Mouse (Mus musculus) heart, postnatal 10 days (tissue): ENCODE results near the gene Nt5dc2. TPM values are rescaled to one million over a fixed set of nuclear protein-coding genes. Genes with fewer than 3 reads are reported as not detected.

Experiments used
- DNase-seq, 2 experiments: peaks; one replicate each; pipeline ENCODE4 v3.0.0; 2021
- intact Hi-C: fragments of 180-260 bp; cut with DNase I; formaldehyde crosslinking; loops from one replicate; pipeline ENCODE4 v1.15.1; 2025
- total RNA-seq, 2 experiments: library from RNA; stranded (reverse); gene quantifications; 2 replicates each; pipeline ENCODE4 v1.2.3; 2021

The Nt5dc2 gene
- total RNA-seq, 2 experiments from 2014 or later: 53.1 to 57.7 TPM

DNA sequence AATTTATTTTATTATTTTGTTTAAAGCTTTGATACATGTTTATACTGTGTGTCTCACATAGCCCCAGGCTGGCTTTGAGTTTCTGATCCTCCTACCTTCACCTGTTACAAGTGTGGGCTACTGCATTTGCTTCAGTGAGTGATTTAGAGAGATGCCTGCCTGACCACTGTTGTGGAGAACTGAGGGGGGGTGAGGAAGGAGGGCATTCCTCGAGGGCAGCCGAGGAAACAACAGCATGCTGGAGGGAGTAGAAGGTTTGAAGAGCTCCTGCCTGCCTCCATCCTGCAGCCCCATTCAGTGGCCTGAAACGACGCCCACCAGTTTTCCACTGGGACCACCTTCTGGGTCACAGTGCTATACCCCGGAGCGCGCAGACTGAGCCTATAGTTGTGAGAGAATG lies 34.6 kb downstream of the Nt5dc2 start:
- intact Hi-C loops: loop anchor here (2.0 kb wide), 1 partner anchor 21 kb away; no protein-coding TSS in a partner anchor
- no peak for DNase-seq

DNA sequence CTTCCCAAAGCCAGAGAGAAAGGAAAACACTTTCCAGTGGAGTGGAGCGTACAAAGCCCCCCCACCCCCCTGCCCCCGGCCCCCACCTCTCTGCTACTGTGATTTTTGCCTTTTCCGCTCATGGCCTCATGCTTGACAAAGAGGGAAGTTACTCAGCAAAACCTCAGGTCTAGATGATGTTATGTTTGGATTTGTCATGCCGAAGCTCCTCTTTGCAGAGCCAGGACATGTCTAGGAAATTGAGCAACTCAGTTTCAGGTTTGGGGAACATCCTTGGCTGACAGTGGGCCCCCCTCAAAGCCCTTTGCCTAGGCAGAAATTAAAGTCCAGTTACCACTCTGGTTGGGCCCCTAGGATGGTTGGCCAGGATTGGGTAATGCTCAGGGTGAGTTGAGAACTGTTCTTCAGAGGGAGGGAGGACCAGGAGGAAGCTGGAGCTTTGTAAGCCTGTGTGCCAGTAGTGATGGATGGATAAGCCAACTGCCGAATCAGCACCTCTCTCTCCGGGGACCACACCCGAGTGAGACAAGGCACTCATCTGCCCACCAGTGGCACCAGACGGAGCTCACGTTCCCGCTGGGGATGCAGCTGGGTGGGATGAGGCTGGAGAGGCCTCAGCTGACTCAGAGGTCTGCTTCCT lies 35.3 kb downstream of the Nt5dc2 start:
- intact Hi-C loops: loop anchor here (2.0 kb wide), 1 partner anchor 21 kb away; no protein-coding TSS in a partner anchor
- peak; percentile 38 to 43 for DNase-seq

DNA sequence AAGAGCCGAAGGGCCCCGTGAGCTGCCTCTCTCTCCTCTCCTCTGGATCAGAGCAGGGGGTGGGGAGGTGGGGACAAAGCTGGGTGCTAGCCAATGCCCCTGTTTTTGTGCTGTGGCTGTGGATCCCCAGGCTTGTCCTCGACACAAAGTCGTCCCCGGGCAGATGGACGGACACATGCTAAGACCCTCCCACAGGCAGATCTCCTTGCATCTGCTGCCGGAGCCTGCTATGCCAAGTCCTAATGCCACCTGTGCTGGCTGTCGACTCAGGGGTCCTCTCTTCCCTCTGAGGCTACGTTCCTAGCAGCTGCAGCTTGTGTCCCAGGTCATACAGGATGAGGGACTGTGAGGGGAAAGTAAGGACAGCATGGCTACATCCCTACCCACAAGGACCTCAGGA lies 36.0 kb downstream of the Nt5dc2 start:
- intact Hi-C loops: no loop called here
- DNase-seq: no peak

DNA sequence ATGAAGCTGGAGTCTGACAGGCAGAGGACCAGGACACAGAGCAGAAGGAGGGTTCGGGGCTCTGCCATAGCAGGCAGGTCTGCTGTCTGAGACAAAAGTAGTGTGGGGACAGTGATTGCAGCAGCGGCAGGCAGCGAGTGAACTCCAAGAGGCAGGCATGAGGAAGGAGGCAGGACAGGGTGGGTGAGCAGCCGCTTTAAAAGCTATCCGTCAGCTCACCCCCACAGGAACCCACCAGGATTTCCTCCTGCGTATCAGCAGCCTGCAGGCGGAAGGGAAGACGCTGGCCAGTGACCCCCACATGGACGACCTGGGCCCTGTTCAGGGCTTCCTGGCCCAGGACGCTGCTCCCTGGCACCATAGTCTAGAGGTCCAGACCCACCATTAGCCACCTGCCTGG lies 37.6 kb downstream of the Nt5dc2 start, which contains the start of gene Stab1:
Gene Stab1, minus strand, starts transcription at position 217 of the 400 bp plus-strand sequence.
- peak; percentile 67 to 68 for DNase-seq
- intact Hi-C loops: no loop called here

DNA sequence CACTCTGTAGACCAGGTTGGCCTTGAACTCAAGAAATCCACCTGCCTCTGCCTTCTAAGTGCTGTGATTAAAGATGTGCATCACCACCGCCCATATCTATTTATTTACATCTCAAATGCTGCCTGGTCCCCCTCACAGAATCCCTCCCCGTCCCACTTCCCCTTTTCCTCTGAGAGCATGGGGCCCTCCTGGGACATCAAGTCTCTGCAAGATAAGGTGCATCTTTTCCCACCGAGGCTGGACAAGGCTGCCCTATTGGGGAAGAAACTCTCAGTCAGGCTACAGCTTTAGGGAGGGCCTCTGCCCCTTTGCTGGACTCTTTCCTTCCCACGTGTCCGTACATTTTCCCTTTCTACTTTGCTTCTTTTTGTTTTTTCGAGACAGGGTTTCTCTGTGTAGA lies 38.7 kb downstream of the Nt5dc2 start:
- no peak for DNase-seq
- intact Hi-C loops: no loop called here

DNA sequence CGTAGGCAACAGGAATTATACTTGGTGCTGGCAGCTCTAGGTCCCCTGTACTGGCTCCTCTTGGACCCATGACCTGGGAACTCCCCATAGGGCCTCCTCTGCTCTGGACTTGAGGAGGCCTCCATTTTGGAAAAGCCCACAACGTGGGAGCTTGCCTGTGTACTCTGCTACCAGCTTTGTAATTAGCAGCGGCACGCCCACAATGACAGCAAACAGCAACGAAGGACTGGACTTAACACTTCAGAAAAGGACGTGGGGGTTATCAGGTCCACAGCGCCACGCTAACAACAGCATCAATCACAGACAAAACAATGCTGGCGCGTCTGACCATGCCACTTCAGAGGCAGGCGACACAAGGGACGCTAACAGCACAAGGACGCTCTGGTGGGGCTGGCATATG lies 40.1 kb downstream of the Nt5dc2 start:
- intact Hi-C loops: no loop called here
- no peak for DNase-seq

DNA sequence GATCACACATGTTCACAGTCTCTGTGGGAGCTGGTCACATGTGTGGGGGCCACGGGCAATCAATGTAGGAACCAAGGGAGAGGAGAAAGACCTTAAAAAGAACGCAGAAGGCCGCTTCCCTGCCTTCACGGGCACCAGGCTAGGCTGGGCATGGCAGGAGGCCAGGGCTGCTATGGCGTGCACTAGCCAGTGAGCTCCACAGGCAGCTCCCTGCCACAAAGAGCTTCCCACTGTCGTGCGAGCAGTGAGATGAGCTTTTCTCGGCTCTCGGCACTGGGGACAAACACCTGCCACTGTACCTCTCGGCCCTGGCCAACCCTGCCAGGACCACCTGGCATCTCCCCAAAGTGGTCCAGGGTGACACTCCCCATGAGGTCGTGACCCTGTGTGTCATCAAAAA lies 40.5 kb downstream of the Nt5dc2 start:
- no peak for DNase-seq
- intact Hi-C loops: no loop called here

DNA sequence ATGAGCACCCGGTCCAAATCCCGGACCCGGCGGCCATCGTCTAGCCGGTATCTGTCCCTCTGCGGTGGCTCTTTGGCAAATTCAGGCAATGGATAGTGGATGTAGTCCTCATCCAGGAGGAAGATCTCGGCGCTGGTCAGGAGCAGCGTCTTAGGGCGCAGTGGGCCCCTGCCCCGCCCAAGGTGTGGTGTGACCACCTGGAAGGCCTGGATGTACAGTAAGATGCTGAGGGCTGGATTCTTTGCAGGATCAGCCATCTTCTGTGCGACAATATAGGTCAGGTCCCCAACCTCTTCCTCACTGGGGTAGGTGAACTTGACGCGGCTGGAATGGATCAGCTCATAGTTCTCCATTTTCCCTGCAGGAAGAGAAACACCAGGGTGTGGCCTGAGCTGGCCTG lies 41.0 kb downstream of the Nt5dc2 start:
- intact Hi-C loops: no loop called here
- no peak for DNase-seq

DNA sequence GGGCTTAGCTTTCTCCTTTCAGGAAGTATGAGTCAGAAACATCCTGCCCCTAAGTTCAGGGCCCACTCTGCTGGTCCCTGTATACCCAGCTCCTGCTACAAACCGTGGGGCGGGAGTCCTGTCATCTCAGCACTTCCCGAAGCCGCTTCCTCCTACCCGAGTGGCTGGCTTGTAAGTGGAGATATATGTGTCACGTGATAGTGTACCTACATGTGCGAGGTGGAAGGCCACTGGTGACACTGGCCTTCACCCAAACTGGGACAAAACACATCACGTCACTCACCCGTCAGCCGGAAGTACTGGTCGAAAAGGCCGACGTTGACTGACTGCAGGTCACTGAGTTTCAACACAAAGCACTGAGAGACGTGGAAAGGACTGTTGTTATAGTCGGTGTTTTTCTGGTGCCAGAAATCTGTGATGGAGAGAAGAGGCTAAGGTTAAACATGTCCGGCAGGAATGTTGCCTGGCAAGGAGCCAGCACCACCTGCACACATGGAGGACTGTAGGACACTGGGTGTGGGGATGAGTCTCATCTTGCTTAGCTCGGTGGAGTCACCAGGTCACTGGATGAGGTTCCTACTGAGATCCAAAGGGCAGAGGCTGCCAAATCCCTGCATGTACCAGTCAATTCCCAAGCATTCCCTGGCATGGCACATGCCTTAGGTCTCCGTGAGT lies 42.1 kb downstream of the Nt5dc2 start:
- intact Hi-C loops: no loop called here
- no peak for DNase-seq

DNA sequence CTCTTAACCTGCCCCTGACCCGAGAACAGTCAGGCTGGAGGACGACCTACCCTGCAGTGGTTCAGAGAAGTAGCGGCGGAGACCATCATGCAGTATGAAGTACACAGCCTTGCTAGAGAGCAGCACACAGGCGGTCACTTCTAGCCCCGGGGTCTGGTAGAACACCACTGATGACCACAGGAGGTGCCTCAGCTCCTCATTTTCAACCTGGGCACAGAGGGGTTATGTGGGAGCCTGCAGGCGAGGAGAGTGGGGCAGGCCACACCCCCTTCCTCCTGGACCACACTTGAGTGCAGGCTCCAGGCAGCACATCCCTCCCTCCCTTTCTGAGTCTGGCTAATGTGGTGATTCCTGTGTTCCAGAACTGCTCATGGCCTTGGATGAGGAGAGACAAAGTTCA lies 42.7 kb downstream of the Nt5dc2 start:
- intact Hi-C loops: no loop called here
- DNase-seq: no peak

DNA sequence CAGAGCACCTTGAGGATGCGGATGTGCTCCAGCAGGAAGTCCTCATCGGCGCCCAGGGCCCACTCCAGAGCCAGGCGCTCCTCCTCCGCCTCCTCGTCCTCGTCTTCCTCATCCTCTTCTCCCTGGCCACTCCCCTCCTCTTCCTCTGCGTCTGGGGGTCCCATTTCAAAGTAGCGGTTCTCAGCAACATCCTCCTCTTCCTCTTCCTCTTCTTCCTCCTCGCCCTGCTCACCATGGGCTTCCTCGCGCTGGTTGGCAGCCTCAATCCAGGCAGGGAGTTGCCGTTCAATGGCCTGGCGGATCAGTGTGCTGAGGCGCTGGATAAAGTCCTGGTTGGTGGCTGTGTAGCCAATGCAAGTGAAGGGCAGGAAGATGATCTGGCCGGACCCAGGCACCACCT lies 46.4 kb downstream of the Nt5dc2 start:
- no peak for DNase-seq
- intact Hi-C loops: no loop called here

DNA sequence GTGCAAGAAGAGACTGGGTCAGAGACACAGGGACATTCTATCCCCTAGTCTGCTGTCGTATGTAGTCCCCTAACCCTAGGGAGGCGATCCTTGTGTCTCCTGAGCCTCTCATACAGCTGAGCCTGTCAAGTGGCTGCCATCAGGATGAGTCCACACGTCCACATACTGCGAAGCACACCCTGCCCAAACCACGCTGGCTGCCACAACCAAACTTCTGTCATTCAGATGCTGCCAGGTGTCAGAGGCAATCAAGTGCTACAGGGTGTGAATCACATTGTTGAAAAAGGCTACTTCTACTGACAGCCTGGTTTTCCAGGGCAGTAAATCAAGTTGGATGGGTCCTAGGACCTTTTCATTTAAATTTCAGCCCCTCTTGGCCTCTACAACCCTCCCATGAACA lies 46.9 kb downstream of the Nt5dc2 start:
- no peak for DNase-seq
- intact Hi-C loops: no loop called here

DNA sequence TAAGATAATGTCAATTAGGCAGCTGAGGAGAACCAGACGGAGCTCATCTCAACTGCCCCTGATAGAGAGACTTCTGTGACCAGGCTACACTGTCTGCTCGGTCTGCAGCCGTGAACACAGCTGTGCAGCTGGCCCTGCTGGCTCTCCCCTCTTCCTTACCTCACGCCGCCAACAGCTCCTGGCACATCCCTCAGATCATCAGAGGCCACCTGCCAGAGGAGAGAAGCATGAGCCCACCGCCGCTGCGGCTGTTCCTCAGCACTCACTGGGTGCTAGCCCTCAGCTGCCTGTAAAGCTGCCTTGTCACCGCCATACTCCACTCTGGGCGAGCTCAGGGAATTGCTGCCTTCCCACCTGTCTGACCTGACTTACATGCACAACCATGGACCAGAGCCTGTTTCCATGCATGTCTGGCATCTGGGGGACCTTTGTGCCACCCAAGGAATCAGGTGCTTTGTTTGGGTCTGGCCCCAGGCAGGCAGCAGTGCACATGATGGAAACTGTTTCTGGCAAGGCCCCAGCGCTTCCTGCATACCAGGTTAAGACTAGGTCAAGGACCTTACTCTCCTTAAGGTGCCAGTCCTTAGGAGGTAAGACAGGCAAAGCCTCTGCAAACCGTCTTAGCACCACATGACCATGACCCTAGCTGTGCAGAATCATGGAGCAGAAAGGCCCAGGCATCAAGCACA lies 49.0 kb downstream of the Nt5dc2 start:
- intact Hi-C loops: no loop called here
- peak in 1 of 2 experiments; percentile 51 for DNase-seq

DNA sequence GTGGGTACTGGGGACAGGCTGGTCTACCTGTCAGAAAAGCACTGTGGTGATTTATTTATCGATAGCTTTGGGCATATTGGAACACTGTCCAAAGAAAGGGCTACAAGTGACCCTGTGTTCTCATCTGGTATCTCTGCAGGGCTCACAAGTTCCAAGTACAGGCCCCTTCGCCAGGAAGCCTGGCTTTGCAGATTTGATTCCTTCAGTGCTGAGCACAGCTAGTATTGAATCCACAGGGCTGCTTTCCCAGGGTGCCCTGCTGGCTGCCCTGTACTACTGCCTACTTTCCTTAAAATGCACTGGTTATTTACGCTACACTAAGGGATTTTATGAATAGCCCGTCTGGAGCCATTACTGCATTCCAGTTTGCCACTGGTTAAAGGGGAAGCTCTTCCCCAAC lies 50.7 kb downstream of the Nt5dc2 start:
- intact Hi-C loops: no loop called here
- DNase-seq: no peak

DNA sequence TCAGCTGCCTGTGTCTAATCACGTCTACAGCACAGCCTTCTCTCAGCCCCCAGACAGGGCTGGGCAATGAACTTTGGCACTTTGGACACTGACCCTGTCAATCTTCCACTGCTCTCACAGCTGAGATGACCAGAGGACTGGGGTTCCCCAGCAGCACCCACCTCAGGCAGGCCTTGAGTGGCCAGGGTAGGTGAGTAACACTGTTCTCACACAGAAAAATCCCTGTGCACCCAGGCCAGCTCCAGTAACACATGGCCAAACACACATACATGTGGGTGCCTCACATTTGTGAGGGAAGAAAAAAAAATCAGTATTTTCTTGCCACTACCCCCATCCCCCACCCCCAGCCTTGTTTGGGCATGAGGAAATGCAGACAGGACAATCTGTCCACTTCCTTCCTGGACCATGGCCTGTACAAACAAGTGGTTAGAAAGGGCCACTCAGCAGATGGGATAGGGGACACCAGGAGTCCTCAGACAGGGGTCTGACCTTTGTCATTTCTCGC lies 52.0 kb downstream of the Nt5dc2 start:
- intact Hi-C loops: no loop called here
- DNase-seq: no peak

DNA sequence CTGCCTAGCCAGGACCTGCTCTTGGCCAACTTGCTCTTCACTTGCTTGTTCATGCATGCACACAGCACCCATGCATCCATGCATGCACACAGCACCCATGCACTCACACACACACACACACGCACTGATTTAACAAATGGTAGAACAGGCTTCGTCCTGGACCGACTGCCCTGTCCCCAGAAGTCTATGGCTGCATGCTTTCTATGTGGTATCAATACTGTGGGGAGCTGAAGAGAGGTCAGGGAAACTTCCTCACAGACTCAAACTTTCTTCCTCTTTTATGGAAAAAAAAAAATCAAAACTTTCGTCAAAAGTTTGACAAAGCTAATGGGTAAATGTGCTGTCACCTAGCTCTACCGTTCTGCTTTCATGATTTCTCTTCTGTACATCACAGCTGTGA lies 52.7 kb downstream of the Nt5dc2 start:
- intact Hi-C loops: no loop called here
- no peak for DNase-seq

DNA sequence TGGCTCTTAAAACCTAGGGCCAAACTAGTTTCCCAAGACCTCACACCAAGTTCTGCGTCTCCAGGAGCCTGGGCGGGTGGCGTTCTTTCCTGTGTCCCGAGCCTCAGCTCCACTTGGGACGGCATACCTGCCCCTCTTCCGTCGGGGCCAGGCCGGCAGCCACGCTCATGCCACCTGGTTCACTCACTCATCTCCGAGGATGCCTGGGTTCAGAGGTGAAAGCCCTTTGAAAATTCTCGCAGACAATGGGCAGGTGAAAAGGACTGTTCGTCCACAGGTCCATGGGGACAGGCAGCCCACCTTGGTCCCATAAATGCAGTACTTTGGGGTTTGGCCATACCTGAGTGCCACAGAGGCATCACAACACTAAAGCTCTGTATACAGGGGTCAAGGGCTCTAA lies 53.3 kb downstream of the Nt5dc2 start:
- DNase-seq: no peak
- intact Hi-C loops: no loop called here

DNA sequence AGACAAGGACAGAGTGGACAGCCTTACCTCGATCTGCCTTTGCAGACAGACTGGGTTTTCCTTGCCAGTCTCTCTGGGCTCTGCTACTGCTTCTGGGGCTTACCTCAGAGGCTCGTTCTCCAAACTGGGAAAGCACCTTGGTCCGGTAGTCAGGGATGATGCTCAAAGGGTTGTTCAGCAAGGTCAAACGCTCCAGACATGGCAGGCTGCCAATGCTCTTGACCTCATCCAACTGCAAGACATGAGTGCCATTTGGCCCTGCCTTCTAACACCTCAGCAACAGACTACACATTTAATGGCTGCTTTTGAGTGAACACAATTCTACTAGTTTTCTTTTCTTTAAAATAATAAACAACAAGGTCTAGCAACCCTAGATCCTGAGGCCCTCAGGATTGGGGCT lies 55.8 kb downstream of the Nt5dc2 start:
- intact Hi-C loops: no loop called here
- DNase-seq: peak; percentile 72 to 78
